In the genomic region with DNA sequence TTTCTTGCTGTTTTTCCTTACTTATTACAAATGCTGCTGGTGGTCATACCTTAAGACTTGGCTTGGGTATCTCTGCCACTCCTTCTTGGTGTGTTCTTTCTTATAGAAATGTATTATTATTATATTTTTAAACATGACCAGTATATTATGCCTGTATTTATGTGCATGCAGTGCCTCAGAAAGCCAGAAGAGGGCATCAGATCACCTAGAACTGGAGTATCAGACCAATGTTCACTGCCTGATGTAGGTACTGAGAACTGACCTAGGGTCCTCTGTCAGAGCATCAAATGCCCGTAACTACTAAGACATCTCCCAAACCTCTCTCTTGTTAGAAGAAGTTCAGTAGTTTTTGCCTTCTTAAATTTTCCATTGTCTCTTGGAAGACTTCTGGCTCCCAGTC, we compare ENCODE assay signal across 20 mouse cellular contexts.
DNase-seq lines count a peak whose midpoint lies in the region; ATAC-seq and TF ChIP-seq lines count a peak whose summit lies in the region.
"Had no signal": no experiment of that assay in that cellular context is flagged by ENCODE, and none has a peak within 500 bp of the region (broad histone marks: within the 10 kb centered on the region; RNA-seq: fewer than 3 reads in every experiment).

No protein-coding gene starts in this region.

- WGBS in kidney, embryonic 14.5 days: 100% methylated on average over 1 of the region's 1 CpGs
- 100% methylated on average over 1 of the region's 1 CpGs for WGBS in midbrain, postnatal 0 days
- WGBS in midbrain, embryonic 15.5 days: 94% methylated on average over 1 of the region's 1 CpGs
- WGBS in hindbrain, embryonic 10.5 days: 93% methylated on average over 1 of the region's 1 CpGs

- H3K9ac ChIP-seq in kidney, embryonic 14.5 days (ENCODE audit: low read depth, low read length): no peak overlapping the region
- H3K9ac ChIP-seq in midbrain, postnatal 0 days (replicated peaks; ENCODE audit: low read length, poor library complexity, severe bottlenecking): no peak overlapping the region
- H3K9ac ChIP-seq in midbrain, embryonic 15.5 days: no peak overlapping the region
- H3K9ac ChIP-seq: embryonic facial prominence, embryonic 13.5 days; heart, embryonic 13.5 days; liver, embryonic 15.5 days; neural tube, embryonic 12.5 days had no signal

- H3K27me3 ChIP-seq in kidney, embryonic 14.5 days (ENCODE audit: control insufficient read depth, insufficient read depth, low read length): no peaks in the 10 kb centered on the region
- H3K27me3 ChIP-seq in midbrain, postnatal 0 days (ENCODE audit: insufficient read depth, low read length): no peaks in the 10 kb centered on the region
- H3K27me3 ChIP-seq in midbrain, embryonic 15.5 days (replicated peaks): no peaks in the 10 kb centered on the region
- no peaks in the 10 kb centered on the region for H3K27me3 ChIP-seq in hindbrain, embryonic 10.5 days (ENCODE audit: insufficient read depth, poor library complexity, severe bottlenecking)
- H3K27me3 ChIP-seq: embryonic facial prominence, embryonic 13.5 days; heart, embryonic 13.5 days; liver, embryonic 15.5 days; neural tube, embryonic 12.5 days had no signal

- H3K36me3 ChIP-seq in kidney, embryonic 14.5 days (ENCODE audit: control insufficient read depth, insufficient read depth, low read length): no peaks in the 10 kb centered on the region
- H3K36me3 ChIP-seq in midbrain, postnatal 0 days (ENCODE audit: insufficient read depth, low read length): no peaks in the 10 kb centered on the region
- no peaks in the 10 kb centered on the region for H3K36me3 ChIP-seq in midbrain, embryonic 15.5 days (replicated peaks)
- H3K36me3 ChIP-seq in hindbrain, embryonic 10.5 days: no peaks in the 10 kb centered on the region
- H3K36me3 ChIP-seq: embryonic facial prominence, embryonic 13.5 days; heart, embryonic 13.5 days; liver, embryonic 15.5 days; neural tube, embryonic 12.5 days had no signal

- TF ChIP-seq CTCF in midbrain, postnatal 0 days (IDR thresholded peaks at IDR 0.05): peak; percentile 7; the same call in 1 of the 2 replicates

- no peak overlapping the region for H3K4me3 ChIP-seq in kidney, embryonic 14.5 days (ENCODE audit: low read length)
- H3K4me3 ChIP-seq in midbrain, postnatal 0 days (ENCODE audit: low read depth, low read length): no peak overlapping the region
- no peak overlapping the region for H3K4me3 ChIP-seq in midbrain, embryonic 15.5 days
- no peak overlapping the region for H3K4me3 ChIP-seq in hindbrain, embryonic 10.5 days
- H3K4me3 ChIP-seq: embryonic facial prominence, embryonic 13.5 days; heart, embryonic 13.5 days; liver, embryonic 15.5 days; neural tube, embryonic 12.5 days had no signal

- no peak for ATAC-seq in kidney, embryonic 14.5 days (ENCODE audit: low FRiP score, low TSS enrichment)
- ATAC-seq in midbrain, postnatal 0 days (ENCODE audit: low FRiP score): no peak
- no peak for ATAC-seq in midbrain, embryonic 15.5 days (replicated peaks)
- ATAC-seq: hindbrain, embryonic 16.5 days; intestine, postnatal 0 days had no signal

- no peak overlapping the region for H3K27ac ChIP-seq in kidney, embryonic 14.5 days (ENCODE audit: low read depth, low read length)
- H3K27ac ChIP-seq in midbrain, postnatal 0 days (ENCODE audit: low read depth, low read length): no peak overlapping the region
- no peak overlapping the region for H3K27ac ChIP-seq in midbrain, embryonic 15.5 days
- H3K27ac ChIP-seq in hindbrain, embryonic 10.5 days: no peak overlapping the region
- H3K27ac ChIP-seq: embryonic facial prominence, embryonic 13.5 days; heart, embryonic 13.5 days; liver, embryonic 15.5 days; neural tube, embryonic 12.5 days had no signal

- H3K4me1 ChIP-seq in kidney, embryonic 14.5 days (ENCODE audit: control insufficient read depth, insufficient read depth, low read length): no peaks in the 10 kb centered on the region
- H3K4me1 ChIP-seq in midbrain, postnatal 0 days (ENCODE audit: insufficient read depth, low read length): no peaks in the 10 kb centered on the region
- 0 out of 2 replicates have a peak, but pooled peaks cover 2% of the 10 kb centered on the region for H3K4me1 ChIP-seq in midbrain, embryonic 15.5 days
- peaks cover 4% of the 10 kb centered on the region for H3K4me1 ChIP-seq in hindbrain, embryonic 10.5 days (replicated peaks)
- H3K4me1 ChIP-seq: embryonic facial prominence, embryonic 13.5 days; heart, embryonic 13.5 days; liver, embryonic 15.5 days; neural tube, embryonic 12.5 days had no signal

- H3K9me3 ChIP-seq in kidney, embryonic 14.5 days (ENCODE audit: control insufficient read depth, low read length): no peaks in the 10 kb centered on the region
- H3K9me3 ChIP-seq in midbrain, postnatal 0 days (ENCODE audit: low read length): no peaks in the 10 kb centered on the region
- no peaks in the 10 kb centered on the region for H3K9me3 ChIP-seq in midbrain, embryonic 15.5 days
- no peaks in the 10 kb centered on the region; the same call in 1 of the 2 replicates for H3K9me3 ChIP-seq in hindbrain, embryonic 10.5 days
- H3K9me3 ChIP-seq: embryonic facial prominence, embryonic 13.5 days; heart, embryonic 13.5 days; liver, embryonic 15.5 days; neural tube, embryonic 12.5 days had no signal

- no peak overlapping the region for H3K4me2 ChIP-seq in kidney, embryonic 14.5 days (replicated peaks; ENCODE audit: low read depth, low read length)
- no peak overlapping the region for H3K4me2 ChIP-seq in midbrain, postnatal 0 days (ENCODE audit: low read depth, low read length, poor library complexity, severe bottlenecking)
- no peak overlapping the region for H3K4me2 ChIP-seq in midbrain, embryonic 15.5 days
- H3K4me2 ChIP-seq: embryonic facial prominence, embryonic 13.5 days; heart, embryonic 13.5 days; liver, embryonic 15.5 days; neural tube, embryonic 12.5 days had no signal

- peak; percentile 3 for DNase-seq in adrenal gland, postnatal 10 days
- DNase-seq in adrenal gland, adult 8-10 months: no peak
- peak; percentile 11 for DNase-seq in kidney, adult 9 months
- DNase-seq in midbrain, postnatal 0 days (ENCODE audit: low spot score): no peak
- peak; percentile 0 for DNase-seq in forelimb bud, embryonic 11.5 days (ENCODE audit: low read depth, low spot score)
- no peak for DNase-seq in hindbrain, embryonic 10.5 days (ENCODE audit: low spot score)
- DNase-seq: adrenal gland, adult 2 months; cerebellum, adult 8-10 months; gastrocnemius, postnatal 25 days; heart, postnatal 36 days; lung, postnatal 10 days; right cerebral cortex, postnatal 14 days had no signal

Comparison
In these comparisons a context has a peak if more than half of its experiments do, and no peak if none do; other contexts are left out.
1. DNase-seq: peak in adrenal gland, postnatal 10 days (single experiment), kidney, adult 9 months (single experiment) and forelimb bud, embryonic 11.5 days (single experiment); none in adrenal gland, adult 8-10 months (single experiment), midbrain, postnatal 0 days (single experiment) and hindbrain, embryonic 10.5 days (single experiment).